In the genomic region with DNA sequence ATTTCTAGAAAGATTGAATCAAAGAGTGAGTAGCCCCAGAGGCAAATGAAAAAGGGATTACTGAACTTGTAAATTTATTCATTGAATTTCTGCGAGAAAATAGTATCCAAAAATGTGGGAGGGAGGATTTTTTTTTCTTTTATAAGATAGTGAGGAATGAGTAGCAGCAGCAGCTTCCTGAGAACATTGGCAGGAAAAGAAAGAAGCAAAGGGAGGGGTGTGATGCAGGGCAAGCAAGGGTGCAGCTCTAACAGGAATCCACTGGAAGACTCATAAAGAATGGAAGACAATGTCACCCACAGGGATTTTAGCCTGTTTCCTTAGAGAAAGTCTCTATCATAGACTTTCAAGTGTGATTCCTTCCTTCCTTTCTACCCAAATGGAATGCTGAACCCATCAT, we compare ENCODE assay signal across 25 mouse cellular contexts.
"Had no signal": no experiment of that assay in that cellular context is flagged by ENCODE, and none has a peak within 500 bp of the region (broad histone marks: within the 10 kb centered on the region; RNA-seq: fewer than 3 reads in every experiment).

No protein-coding gene starts in this region.

- H3K27ac ChIP-seq: gastrocnemius, adult 2 months; heart, adult 2 months; heart, embryonic 13.5 days; heart, embryonic 15.5 days; hindbrain, embryonic 13.5 days; hindbrain, embryonic 15.5 days; hindbrain, postnatal 0 days; kidney, embryonic 15.5 days; kidney, postnatal 0 days; limb, embryonic 13.5 days; limb, embryonic 15.5 days; liver, embryonic 12.5 days had no signal

- H3K4me3 ChIP-seq: gastrocnemius, adult 2 months; heart, adult 2 months; heart, embryonic 13.5 days; heart, embryonic 15.5 days; hindbrain, embryonic 13.5 days; hindbrain, embryonic 15.5 days; kidney, embryonic 15.5 days; limb, embryonic 13.5 days; limb, embryonic 15.5 days; liver, embryonic 12.5 days had no signal

- H3K27me3 ChIP-seq: heart, embryonic 13.5 days; heart, embryonic 15.5 days; hindbrain, embryonic 13.5 days; hindbrain, embryonic 15.5 days; kidney, embryonic 15.5 days; limb, embryonic 13.5 days; limb, embryonic 15.5 days; liver, embryonic 12.5 days had no signal

- H3K4me1 ChIP-seq: heart, embryonic 13.5 days; heart, embryonic 15.5 days; hindbrain, embryonic 13.5 days; hindbrain, embryonic 15.5 days; kidney, embryonic 15.5 days; limb, embryonic 13.5 days; limb, embryonic 15.5 days; liver, embryonic 12.5 days had no signal

- H3K36me3 ChIP-seq: heart, embryonic 13.5 days; heart, embryonic 15.5 days; hindbrain, embryonic 13.5 days; hindbrain, embryonic 15.5 days; kidney, embryonic 15.5 days; limb, embryonic 13.5 days; limb, embryonic 15.5 days; liver, embryonic 12.5 days had no signal

- H3K9me3 ChIP-seq: heart, embryonic 13.5 days; heart, embryonic 15.5 days; hindbrain, embryonic 13.5 days; hindbrain, embryonic 15.5 days; kidney, embryonic 15.5 days; limb, embryonic 13.5 days; limb, embryonic 15.5 days; liver, embryonic 12.5 days had no signal

- DNase-seq: gastrocnemius, adult 2 months; gastrocnemius, postnatal 10 days; gastrocnemius, postnatal 25 days; heart, adult 11 months; heart, adult 2 months; heart, postnatal 14 days; heart, postnatal 36 days; kidney, adult 11 months; kidney, adult 2 months; kidney, adult 9 months; kidney, postnatal 14 days; kidney, postnatal 36 days; layer of hippocampus, adult 9-11 months; layer of hippocampus, postnatal 36 days; left cerebral cortex, postnatal 4 days had no signal
